Mouse (Mus musculus) mesoderm, embryonic 11.5 days (tissue): ENCODE results near the gene Ispd.

Source experiments
- DNase-seq: peaks from one replicate; pipeline ENCODE4 v3.0.0-alpha.2; 2012; ENCODE audit warnings: low read depth, low spot score

Ispd gene

GRCm38 (mm10) chr12:36468325-36469044 lies 87.2 kb downstream of the Ispd start:
- no peak for DNase-seq

GRCm38 (mm10) chr12:36471411-36471810 lies 90.2 kb downstream of the Ispd start:
- no peak for DNase-seq

DNA sequence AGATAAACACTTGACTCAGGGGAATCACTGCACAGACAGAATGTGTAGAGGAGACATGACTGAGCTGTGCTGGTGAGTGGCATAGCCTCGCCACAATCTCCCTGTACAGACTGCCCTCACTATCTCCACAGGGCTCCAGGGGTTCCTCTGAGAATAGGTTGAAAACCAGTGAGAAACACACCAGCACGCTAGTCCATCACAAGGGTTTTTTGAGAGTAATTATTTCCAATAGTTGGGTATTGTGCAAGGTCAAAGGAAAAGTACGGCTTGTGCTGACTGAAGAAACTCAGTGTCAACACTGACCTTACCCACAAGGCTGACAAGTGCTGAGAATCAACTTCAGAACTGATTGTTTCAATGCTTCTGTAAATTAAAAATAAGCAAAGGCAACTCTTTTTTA lies 92.9 kb downstream of the Ispd start:
- no peak for DNase-seq

DNA sequence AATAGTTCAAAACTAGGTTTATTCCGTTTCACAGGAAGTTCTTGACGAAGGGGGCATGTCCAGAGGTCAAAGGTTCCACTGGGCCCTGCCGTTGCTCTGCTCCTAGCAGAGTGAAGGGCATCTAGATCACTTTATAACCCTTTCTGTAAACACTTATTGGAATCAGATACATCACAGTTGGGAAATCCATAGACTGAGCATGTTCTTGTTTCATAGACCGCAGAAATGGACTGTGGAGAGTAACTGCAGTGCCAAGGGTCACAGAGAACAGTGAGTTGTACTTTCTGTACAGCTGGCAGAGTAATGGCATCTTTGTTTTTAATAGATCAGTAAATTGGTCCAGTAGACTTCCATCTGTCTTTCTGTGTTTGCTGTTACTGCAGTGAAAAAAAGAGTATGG lies 94.0 kb downstream of the Ispd start:
- no peak for DNase-seq

DNA sequence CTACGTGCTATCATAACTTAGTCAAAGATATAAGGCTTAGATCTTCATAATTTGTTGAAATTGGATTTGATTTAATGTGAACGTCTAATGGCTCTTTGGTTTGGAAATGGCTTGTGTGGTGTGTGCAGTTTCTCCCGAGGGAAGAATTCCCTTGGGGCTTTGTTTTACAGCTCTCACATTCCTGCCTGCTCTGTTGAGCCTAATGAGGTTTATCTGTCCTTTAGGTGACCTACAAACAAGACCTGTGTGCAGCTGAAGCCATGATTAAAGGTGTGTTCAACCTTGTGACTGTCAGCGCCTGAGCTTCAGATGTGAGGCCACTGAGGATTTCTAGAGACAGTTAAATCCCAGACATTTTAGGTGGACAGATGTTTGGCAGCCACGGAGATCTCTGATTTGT lies 95.2 kb downstream of the Ispd start:
- DNase-seq, result peak; percentile 56

GRCm38 (mm10) chr12:36477501-36477900 lies 96.3 kb downstream of the Ispd start:
- no peak for DNase-seq

DNA sequence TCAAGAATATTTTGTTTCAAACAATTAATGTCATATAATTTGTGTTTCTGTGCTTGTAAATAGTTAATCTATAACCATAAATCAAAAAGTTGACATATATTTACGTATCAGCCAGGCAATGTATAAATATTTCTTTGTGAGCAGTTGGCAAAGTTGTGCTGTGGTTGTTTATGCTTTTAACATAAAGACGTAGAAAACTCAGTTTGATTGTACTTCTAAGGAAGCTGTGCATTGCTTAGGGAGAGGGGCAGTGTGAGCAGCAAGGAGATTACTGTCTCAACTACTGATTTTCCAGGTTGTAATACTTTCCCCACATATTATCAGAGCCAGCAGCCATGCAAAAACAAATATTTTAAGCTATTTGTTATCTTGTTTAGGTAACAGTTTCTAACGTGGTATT lies 96.7 kb downstream of the Ispd start:
- no peak for DNase-seq

DNA sequence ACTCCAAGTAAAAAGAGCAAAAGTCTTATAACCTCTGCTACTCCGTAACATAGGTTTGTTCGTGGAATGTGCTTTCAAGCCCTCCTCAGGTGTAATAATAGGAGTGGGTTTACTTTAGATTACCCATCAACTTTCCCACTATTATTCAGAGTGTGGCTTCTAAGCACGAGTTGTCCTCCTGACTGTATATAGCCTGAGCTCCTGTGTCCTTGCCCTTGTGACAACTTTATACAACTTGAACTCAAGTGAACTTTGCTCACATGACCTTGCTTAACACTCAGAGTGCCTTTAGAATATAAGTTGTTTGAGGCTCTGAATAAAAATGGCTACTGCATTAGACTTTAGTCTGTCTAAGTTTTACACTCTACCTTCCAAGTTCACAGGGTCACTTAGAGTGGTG lies 100.5 kb downstream of the Ispd start:
- DNase-seq, result no peak

DNA sequence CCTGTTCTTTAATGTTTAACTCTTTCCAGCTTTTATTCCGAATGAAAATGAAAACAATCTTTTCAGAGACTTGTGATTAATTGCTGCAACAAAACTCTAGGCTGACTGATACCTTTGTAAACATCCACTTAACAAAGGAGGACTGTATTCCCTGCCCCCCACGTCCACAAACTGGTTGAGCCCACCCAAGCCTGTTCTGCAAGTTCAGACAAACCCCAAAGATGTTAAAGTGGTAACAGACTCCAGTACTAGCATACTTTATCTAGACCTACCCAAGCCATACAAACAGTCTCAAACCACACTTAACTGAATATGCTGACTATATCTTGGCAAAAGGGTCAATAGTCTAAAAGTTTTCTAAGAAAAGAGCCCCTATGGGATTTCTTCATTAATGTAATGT lies 102.1 kb downstream of the Ispd start:
- peak; percentile 14 for DNase-seq

GRCm38 (mm10) chr12:36497565-36497964 lies 116.3 kb downstream of the Ispd start:
- no peak for DNase-seq

GRCm38 (mm10) chr12:36507111-36507903 lies 126.1 kb downstream of the Ispd start:
- DNase-seq, result no peak

DNA sequence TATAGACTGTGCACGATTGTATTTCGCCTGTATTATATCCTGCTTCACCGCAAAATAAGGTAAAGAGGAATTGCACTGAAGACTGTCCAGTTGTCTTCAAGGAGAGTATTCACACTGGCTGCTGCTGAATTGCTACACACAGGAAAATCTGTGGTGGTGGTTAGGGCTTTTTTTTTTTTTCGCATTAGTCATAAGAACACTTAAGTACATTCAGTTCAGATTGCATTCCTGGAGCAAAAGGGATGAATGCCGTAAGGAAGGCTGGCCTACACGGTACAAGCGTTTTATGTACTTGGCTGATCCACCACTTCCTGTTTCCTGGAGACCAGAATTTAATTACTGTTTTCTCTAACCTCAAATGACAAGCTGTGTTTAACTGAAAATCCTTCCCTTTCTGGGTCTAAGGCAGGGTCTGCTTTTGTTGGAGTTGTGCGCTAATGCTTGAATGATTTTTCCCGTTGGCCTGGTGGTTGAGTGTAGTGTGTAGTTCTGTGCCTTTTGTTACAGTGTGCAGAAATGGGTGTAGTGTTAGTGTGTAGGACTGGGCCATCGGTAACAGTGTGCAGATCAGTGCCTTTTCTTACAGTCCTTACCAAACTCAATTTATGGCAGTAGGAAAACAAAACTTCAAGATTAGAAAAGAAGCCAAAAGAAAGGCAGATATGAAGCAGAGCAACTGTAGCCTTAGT lies 128.8 kb downstream of the Ispd start:
- no peak for DNase-seq

- DNase-seq, result no peak
These were observed 140.5 kb downstream of the Ispd start for GRCm38 (mm10) chr12:36521774-36522173.

GRCm38 (mm10) chr12:36523515-36523914 lies 142.3 kb downstream of the Ispd start:
- no peak for DNase-seq

DNA sequence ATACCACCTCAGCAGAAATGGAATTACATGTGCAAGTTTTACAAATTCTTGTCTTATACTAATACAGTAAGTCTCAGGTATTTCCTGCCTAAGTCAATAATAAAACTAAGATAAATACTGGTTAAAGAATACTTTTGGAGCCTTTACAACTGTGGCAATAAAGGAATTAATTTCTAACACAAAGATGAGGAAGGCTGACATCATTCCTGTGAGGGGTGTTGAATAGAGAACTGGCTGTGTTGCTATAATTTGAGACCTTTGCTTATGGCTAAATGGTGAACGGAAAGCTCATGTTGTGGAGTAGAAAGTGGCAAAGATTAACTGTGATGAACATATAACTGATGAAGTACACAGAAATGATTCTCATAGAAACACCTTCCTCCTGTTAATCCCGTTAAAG lies 149.7 kb downstream of the Ispd start:
- DNase-seq, result no peak

DNA sequence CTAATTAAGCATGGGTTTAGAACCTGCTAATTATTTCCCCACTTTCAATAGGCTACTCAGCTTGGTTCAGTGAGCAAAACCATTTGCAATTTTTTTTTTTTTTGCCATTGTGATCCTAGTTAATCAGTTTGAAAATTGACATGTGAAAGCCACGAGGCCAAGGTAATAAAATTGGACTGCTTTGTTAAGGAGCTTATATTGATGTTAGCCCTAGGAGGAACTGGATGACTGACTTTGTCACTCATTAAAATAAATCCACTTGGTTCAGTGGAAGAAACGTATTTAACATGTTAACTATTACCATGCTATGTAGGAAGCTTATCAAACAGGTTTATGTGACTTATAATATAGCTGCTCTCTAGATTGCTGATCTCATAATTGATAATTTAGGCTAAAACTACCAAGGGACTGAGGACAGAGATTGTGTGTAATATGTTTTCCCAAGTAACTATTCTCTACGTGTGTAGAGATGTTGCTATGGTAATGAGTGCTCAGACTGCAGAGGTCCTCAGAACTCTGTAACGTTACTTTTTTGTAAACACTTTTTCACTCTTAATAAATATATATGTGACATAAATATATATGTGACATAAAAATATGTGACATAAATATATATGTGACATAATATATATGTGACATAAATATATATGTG lies 150.3 kb downstream of the Ispd start:
- no peak for DNase-seq

- no peak for DNase-seq
These were observed 151.3 kb downstream of the Ispd start for GRCm38 (mm10) chr12:36532525-36532924.

DNA sequence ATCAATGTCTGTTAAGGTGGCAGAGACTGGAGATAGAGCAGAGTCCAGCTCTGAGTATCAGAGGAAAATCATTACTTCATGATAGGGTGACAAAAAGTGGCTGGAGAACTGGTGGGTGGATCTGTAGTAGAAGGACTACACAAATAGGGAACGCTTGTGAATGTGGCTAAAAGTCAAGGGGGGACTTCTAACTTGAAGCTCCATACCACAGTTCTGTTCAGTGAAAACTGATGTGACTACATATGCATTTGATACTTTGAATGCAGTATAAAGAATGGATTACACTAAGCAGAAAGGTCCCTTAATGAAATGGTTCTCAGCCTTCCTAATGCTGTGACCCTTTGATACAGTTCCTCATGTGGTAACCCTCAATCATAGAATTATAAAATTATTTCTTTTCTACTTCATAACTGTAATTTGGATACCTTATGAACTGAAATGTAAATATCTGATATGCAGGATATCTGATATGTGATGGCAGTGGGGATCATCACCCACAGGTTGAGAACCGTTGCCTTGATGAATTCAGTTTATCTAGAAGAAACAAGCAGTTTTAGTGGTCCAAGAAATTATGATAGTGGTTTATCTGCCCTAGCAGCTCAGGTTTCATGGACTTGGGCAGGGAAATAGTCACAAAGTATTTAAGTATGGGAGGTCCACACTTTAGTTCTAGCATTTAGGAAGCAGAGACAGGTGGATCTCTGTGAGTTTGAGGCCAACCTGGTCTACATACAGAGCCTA lies 152.1 kb downstream of the Ispd start:
- DNase-seq, result no peak

DNA sequence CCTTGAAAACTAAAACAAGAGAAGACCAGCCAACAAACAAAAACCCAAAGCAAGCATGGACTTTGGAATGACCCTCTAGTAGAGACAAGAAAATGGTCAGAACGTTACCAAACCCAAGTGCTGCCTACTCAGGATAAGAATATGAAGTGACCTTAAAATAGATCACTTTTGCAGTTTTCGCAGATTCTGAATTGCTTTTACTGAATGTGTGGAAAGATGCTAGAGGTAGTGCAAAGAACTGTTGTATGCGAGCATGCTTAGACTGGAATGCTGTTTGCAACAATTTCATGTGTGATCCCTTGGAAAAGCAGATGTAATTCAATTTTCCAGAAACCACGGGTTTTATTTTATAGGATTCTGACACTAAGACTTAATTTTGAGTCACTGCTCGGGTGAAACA lies 153.3 kb downstream of the Ispd start:
- no peak for DNase-seq

- DNase-seq, result peak; percentile 50
These were observed 164.1 kb downstream of the Ispd start for GRCm38 (mm10) chr12:36545318-36545717.

GRCm38 (mm10) chr12:36549474-36549873 lies 168.2 kb downstream of the Ispd start:
- DNase-seq, result no peak
